Mouse (Mus musculus): ENCODE data around the gene Jagn1. TPM values are rescaled to one million over a fixed set of nuclear protein-coding genes. Genes with fewer than 3 reads are reported as not detected.

The Jagn1 gene
- polyA plus RNA-seq, 1 experiment from 2014 or later: 75.2 TPM

DNA sequence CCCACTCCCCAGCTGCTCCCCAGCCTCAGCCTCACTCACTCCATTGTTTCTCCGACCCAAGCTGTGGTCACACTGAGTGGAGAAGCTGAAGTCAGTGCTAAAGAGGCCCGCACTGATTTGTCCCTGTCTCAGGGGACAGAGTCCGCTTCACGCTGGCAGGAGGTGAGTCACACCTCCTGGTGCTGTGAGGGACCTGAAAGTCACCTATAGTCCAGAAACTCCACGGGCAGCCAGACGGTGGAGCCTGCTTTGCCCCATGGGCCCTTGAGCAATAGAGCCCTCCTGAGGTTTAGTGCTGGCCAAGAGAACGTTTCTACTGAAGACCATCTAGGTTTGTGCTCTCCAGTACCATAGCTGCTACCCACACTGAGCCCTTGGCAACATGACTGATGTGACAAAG is 7.7 kb upstream of the Jagn1 start:
- H3K9me3 ChIP-seq: no peaks in the 10 kb centered on the region
- no peaks in the 10 kb centered on the region for H3K36me3 ChIP-seq
- no peaks in the 10 kb centered on the region for H3K4me1 ChIP-seq (replicated peaks)
- no peak overlapping the region for H3K9ac ChIP-seq (replicated peaks)
- 0 out of 2 replicates have a peak, but pooled peaks cover 3% of the 10 kb centered on the region for H3K27me3 ChIP-seq
- no peak overlapping the region for H3K4me2 ChIP-seq
- no peak for ATAC-seq (ENCODE audit: insufficient number of reproducible peaks, insufficient read depth, low FRiP score, low TSS enrichment, low read depth)
- WGBS: 80% methylated on average over 7 of the region's 7 CpGs
- no peak overlapping the region for H3K27ac ChIP-seq
- no peak overlapping the region for H3K4me3 ChIP-seq (replicated peaks)

DNA sequence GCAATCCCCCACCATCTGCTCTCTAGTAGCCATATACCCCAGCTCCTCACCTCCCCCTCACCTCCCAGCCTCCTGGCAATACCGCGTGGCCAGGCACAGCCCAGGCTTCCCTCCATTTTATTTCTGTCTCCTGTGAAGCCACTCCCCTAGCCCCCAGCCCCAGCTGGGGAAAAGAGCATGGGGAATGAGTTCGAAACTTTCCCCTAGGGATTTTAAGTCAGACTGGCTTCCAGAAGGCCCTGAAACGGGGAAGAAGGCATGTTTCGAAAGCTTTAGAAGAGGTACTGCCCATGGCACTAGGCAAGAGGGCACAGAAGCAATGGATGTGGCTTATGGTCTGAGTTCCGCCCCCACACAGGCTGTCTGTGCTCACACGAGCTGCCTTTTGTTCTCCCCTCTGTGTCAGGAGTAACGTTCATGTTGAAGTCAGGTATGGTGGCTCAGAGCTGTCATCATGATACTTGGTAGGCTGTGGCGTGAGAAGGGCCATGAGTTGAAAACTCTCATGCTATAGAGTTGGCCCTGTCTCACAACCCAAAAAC is 6.6 kb upstream of the Jagn1 start, which contains the start of gene Cidec:
TSS of gene Cidec (minus strand) at position 97 of the 542 bp plus-strand sequence.
- Histone ChIP-seq H3K4me3 (replicated peaks) (no peak within 1 kb of the TSS), H3K4me1 (replicated peaks) (no peaks in the 10 kb centered on the region), H3K27me3 (0 out of 2 replicates have a peak, but pooled peaks cover 3% of the 10 kb centered on the region), H3K9ac (replicated peaks) (no peak within 1 kb of the TSS), H3K9me3 (no peaks in the 10 kb centered on the region), H3K4me2 (no peak within 1 kb of the TSS), H3K36me3 (no peaks in the 10 kb centered on the region), H3K27ac (no peak within 1 kb of the TSS)
- ATAC-seq (ENCODE audit: insufficient number of reproducible peaks, insufficient read depth, low FRiP score, low TSS enrichment, low read depth): no peak
- WGBS: 74% methylated on average over 9 of the region's 9 CpGs

DNA sequence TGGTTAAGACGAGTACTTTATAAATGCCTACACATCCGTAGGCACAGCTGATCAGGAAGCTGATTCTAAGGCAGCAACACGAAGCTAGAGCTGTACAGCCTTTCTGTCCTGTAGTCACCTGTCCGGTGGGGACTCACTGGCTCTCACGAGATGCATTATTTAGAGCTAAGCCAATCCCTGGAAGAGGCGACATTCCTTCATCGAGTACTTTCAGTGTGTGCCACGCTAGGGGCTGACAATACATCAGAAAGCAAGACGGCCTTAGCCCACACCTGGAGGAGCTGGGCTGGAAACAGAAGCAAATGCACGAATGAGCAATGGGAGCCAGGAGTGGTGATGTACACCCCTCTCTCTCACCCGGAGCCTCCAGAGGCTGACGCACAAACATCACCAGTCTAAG is 5.2 kb upstream of the Jagn1 start:
- Histone ChIP-seq H3K9ac (replicated peaks) (no peak overlapping the region), H3K4me1 (replicated peaks) (0 out of 2 replicates have a peak, but pooled peaks cover 3% of the 10 kb centered on the region), H3K27ac (no peak overlapping the region), H3K27me3 (0 out of 2 replicates have a peak, but pooled peaks cover 3% of the 10 kb centered on the region), H3K4me2 (no peak overlapping the region), H3K9me3 (no peaks in the 10 kb centered on the region), H3K36me3 (no peaks in the 10 kb centered on the region), H3K4me3 (replicated peaks) (no peak overlapping the region)
- no peak for ATAC-seq (ENCODE audit: insufficient number of reproducible peaks, insufficient read depth, low FRiP score, low TSS enrichment, low read depth)
- 75% methylated on average over 12 of the region's 12 CpGs for WGBS

DNA sequence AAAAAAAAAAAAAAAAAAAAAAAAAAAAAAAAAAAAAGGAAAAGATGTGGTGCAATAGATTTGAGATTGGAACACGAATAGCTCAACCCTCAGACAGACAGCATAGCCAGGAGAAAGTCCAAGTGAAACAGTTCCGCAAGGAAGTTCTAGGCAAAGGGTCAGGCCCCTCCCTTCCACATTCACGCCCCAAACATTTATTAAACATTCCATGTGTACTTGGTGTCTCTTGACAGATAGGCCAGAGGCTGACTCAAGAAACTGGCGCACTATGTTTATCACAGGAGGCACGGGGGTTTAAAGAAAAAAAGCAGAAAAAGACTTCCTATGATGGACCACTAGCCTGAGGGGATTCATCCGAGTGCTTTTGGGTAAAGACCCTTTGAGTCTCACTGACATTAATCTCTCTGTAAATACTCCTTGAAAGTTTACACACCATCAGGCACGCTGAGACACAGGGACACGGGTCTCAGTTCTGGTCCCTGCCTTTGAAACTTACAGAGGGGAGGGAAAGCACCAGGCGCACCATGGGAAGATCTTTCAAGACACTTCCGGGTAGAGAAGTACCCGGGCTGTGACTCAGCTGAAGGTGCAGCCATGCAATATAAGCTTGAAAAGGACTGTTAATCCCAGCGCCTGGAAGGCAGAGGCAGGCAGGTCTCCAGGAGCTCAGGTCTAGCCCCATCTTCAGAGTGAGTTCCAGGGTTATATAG is 3.5 kb upstream of the Jagn1 start:
- Histone ChIP-seq H3K9ac (replicated peaks) (no peak overlapping the region), H3K9me3 (no peaks in the 10 kb centered on the region), H3K4me1 (replicated peaks) (peaks cover 12% of the 10 kb centered on the region), H3K4me2 (no peak overlapping the region), H3K4me3 (replicated peaks) (no peak overlapping the region), H3K27ac (no peak overlapping the region), H3K27me3 (0 out of 2 replicates have a peak, but pooled peaks cover 3% of the 10 kb centered on the region), H3K36me3 (no peaks in the 10 kb centered on the region)
- 59% methylated on average over 12 of the region's 12 CpGs for WGBS
- no peak for ATAC-seq (ENCODE audit: insufficient number of reproducible peaks, insufficient read depth, low FRiP score, low TSS enrichment, low read depth)

DNA sequence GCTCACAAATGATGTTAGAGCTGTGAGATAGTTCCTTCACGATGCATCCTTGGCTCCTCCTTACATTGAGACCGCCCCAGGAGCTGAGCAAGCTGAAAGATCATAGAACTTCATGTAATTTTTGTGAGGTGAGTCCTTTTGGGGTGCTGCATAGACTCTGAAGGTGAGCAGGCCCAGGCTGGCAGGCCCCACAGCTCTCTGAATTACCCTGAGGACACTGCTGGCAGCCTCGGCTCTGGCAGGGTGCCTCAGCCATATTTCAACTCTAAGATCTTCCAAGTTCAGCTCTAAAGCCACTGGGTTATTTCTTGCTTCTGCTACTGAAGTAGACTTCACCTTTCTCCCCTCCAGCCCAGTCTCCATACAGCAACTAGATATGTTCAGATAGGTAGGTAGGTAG is 1.7 kb upstream of the Jagn1 start:
- Histone ChIP-seq H3K4me2 (no peak overlapping the region), H3K27me3 (no peaks in the 10 kb centered on the region), H3K27ac (no peak overlapping the region), H3K36me3 (peaks cover 8% of the 10 kb centered on the region; the same call in 1 of the 2 replicates), H3K4me1 (replicated peaks) (peaks cover 12% of the 10 kb centered on the region), H3K9me3 (no peaks in the 10 kb centered on the region), H3K4me3 (replicated peaks) (no peak overlapping the region), H3K9ac (replicated peaks) (no peak overlapping the region)
- ATAC-seq (ENCODE audit: insufficient number of reproducible peaks, insufficient read depth, low FRiP score, low TSS enrichment, low read depth): no peak
- 80% methylated on average over 3 of the region's 3 CpGs for WGBS

DNA sequence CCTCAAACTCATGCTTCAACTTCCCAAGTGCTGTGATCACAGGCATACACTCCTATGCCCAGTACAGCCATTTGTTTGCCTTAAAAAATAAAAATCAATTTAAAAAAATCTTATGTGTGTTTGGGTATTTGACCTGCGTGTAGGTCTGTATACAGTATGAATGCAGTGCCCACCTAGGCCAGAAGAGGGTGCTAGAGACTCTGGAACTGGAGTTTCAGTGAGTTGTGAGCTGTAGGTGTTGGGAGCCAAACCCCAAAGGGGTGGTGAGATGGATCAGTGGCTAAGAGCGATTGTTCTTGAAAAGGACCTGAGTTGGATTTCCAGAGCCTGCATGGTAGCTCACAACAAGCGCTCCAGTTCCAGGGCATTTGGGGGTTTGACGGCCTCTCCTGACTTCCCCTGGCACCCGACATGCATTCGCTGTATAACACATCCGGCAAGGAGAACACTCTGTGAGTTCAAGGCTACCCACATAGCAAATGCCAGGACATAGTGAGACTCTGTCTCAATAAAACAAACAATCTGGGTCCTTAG is 1.2 kb upstream of the Jagn1 start:
- no peak for ATAC-seq (ENCODE audit: insufficient number of reproducible peaks, insufficient read depth, low FRiP score, low TSS enrichment, low read depth)

DNA sequence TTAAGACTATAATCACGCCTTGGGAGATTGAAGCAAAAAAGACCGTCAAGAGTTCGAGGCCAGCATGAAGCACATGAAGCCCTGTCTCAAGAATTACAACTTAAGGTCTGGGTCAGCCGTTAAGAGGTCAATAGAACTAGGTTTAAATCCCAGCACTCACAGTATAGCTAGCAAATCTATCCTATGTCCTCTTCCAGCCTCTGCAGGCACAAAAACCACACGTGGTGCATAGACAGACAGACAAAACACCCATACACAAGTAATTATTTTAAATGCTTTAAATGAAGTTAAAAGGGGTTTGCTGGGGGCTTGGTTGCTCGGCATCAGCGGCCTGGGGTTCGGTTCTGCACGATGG is 305 bp upstream of the Jagn1 start:
- H3K4me2 ChIP-seq: peak overlapping the region; percentile 82
- ATAC-seq (ENCODE audit: insufficient number of reproducible peaks, insufficient read depth, low FRiP score, low TSS enrichment, low read depth): no peak
- H3K36me3 ChIP-seq: peaks cover 19% of the 10 kb centered on the region
- no peaks in the 10 kb centered on the region for H3K27me3 ChIP-seq
- H3K27ac ChIP-seq: 0 out of 2 replicates have a peak overlapping the region, but pooled peaks have one; percentile 54
- peaks cover 12% of the 10 kb centered on the region for H3K4me1 ChIP-seq (replicated peaks)
- WGBS: 42% methylated on average over 9 of the region's 9 CpGs
- H3K4me3 ChIP-seq (replicated peaks): peak overlapping the region; percentile 96
- H3K9me3 ChIP-seq: no peaks in the 10 kb centered on the region
- peak overlapping the region; percentile 94 for H3K9ac ChIP-seq (replicated peaks)

More for the DNA sequence above, 1.2 kb upstream of the Jagn1 start:
- H3K4me3 ChIP-seq (replicated peaks): no peak overlapping the region
- peaks cover 11% of the 10 kb centered on the region for H3K36me3 ChIP-seq
- no peaks in the 10 kb centered on the region for H3K9me3 ChIP-seq
- no peak overlapping the region for H3K27ac ChIP-seq
- H3K9ac ChIP-seq (replicated peaks): no peak overlapping the region
- no peak overlapping the region for H3K4me2 ChIP-seq
- peaks cover 12% of the 10 kb centered on the region for H3K4me1 ChIP-seq (replicated peaks)
- WGBS: 54% methylated on average over 7 of the region's 7 CpGs
- no peaks in the 10 kb centered on the region for H3K27me3 ChIP-seq

DNA sequence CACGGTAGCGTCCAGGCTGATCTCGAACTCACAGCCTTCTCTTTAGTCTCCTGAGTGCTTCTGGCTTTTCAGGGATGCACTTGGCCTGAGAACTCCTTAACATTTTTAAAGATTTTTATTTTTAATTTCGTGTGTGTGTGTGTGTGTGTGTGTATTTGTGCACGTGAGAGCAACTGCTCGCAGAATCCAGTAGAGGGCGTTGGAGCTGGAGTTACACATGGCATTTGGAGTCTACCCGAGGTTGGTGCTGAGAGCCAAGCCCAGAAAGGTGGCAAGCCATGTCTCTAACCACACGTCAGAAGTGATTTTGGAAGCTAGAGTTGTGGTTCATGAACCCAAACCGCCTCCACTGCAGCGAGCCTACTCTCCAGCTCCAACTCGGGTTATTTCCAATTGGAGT is 722 bp downstream of the Jagn1 start:
- Histone ChIP-seq H3K9me3 (no peaks in the 10 kb centered on the region), H3K4me3 (replicated peaks) (peak overlapping the region; percentile 96), H3K27me3 (no peaks in the 10 kb centered on the region), H3K36me3 (peaks cover 29% of the 10 kb centered on the region), H3K4me2 (peak overlapping the region; percentile 82), H3K9ac (replicated peaks) (peak overlapping the region; percentile 94), H3K27ac (no peak overlapping the region), H3K4me1 (replicated peaks) (peaks cover 12% of the 10 kb centered on the region)
- no peak for ATAC-seq (ENCODE audit: insufficient number of reproducible peaks, insufficient read depth, low FRiP score, low TSS enrichment, low read depth)
- 47% methylated on average over 12 of the region's 12 CpGs for WGBS

DNA sequence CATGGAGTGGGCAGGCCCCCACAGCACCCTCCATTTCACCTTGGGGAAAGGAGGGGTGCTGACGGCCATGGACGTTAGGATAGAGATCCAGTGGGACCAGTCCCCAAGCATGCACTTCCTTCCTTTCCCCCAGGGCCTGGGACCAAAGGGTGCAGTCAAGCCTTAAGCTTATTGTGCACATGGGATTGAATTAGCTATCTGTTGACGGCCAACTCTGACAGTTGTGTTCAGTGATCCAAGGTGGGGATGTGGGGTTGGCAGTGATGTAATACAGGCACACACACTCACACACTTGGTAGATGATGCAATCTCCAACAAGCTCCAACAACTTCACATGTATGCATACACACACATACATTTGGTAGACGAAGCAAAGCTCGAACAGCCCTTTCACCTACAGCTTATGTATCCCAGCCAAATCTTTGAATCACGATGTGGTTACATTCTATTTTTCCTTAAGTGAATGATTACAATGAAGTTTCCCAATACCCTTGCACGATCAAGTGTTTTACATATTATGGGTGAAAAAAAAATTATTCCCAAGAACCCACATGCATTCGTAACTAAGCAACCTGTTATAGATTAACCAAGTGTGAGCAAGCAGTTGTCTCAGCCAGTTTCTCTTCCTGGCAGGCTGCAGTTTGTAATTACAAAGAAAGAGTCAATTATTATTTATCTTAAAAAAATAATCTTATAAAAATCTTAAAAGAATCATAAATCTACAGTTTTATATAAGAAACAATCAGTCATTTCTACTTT is 2.0 kb downstream of the Jagn1 start:
- Histone ChIP-seq H3K27ac (no peak overlapping the region), H3K9me3 (no peaks in the 10 kb centered on the region), H3K4me2 (no peak overlapping the region), H3K4me3 (replicated peaks) (no peak overlapping the region), H3K4me1 (replicated peaks) (peaks cover 12% of the 10 kb centered on the region), H3K27me3 (no peaks in the 10 kb centered on the region), H3K36me3 (peaks cover 41% of the 10 kb centered on the region), H3K9ac (replicated peaks) (no peak overlapping the region)
- no peak for ATAC-seq (ENCODE audit: insufficient number of reproducible peaks, insufficient read depth, low FRiP score, low TSS enrichment, low read depth)
- WGBS: 90% methylated on average over 8 of the region's 8 CpGs

DNA sequence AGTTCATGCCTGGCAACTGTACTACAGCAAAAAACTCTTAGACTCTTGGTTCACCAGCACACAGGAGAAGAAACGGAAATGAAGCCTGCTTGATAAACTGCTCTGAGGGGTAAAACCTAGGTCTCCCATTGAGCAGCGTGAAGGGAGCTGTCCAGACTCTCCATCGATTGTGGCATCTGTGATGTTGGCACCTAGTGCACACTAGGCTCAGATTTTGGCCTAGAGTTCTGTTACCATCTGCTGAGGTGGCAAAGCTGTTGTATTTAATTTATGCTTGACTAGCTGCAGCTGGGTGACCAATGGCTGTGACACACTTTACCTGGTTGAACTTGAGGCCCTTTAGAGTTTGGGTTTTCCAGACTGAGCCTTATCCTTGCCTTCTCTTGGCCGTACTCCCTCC is 5.3 kb downstream of the Jagn1 start:
- peaks cover 9% of the 10 kb centered on the region for H3K4me1 ChIP-seq (replicated peaks)
- H3K27ac ChIP-seq: no peak overlapping the region
- peaks cover 45% of the 10 kb centered on the region for H3K36me3 ChIP-seq
- no peak overlapping the region for H3K4me2 ChIP-seq
- ATAC-seq (ENCODE audit: insufficient number of reproducible peaks, insufficient read depth, low FRiP score, low TSS enrichment, low read depth): no peak
- WGBS: 97% methylated on average over 4 of the region's 4 CpGs
- H3K27me3 ChIP-seq: no peaks in the 10 kb centered on the region
- no peaks in the 10 kb centered on the region for H3K9me3 ChIP-seq
- no peak overlapping the region for H3K9ac ChIP-seq (replicated peaks)
- no peak overlapping the region for H3K4me3 ChIP-seq (replicated peaks)

DNA sequence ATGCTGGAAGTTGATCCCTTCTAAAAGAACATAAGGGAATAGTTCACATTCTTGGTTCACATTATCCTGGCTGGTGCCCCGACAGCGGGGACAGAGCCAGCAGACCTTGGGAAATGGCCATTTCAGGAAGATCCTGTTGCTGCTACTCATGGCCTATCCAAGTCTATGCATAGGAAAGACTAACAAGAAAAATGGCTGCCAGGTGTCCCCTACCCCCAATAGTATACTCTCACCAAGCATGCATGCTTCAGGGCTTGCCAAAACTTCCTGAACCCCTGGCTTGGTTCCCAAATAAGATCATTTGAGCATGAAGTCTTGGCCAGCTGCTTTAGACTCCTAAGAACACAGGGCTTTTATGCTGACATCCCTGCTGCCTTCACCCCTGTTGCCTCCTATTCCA is 9.5 kb downstream of the Jagn1 start:
- Histone ChIP-seq H3K9ac (replicated peaks) (no peak overlapping the region), H3K4me2 (no peak overlapping the region), H3K36me3 (peaks cover 28% of the 10 kb centered on the region), H3K9me3 (no peaks in the 10 kb centered on the region), H3K27ac (no peak overlapping the region), H3K4me1 (replicated peaks) (no peaks in the 10 kb centered on the region), H3K4me3 (replicated peaks) (no peak overlapping the region), H3K27me3 (no peaks in the 10 kb centered on the region)
- WGBS: 81% methylated on average over 2 of the region's 2 CpGs
- no peak for ATAC-seq (ENCODE audit: insufficient number of reproducible peaks, insufficient read depth, low FRiP score, low TSS enrichment, low read depth)
